Mouse (Mus musculus): ENCODE results near the gene Fn1.

Fn1 gene

GRCm38 (mm10) chr1:71651315-71651714, 1.7 kb downstream of the Fn1 start:
- DNase-seq (ENCODE audit: extremely low read depth, low read depth, low spot score) = no peak

GRCm38 (mm10) chr1:71650741-71651140, 2.3 kb downstream of the Fn1 start:
- DNase-seq (ENCODE audit: extremely low read depth, low read depth, low spot score) = no peak

- no peak for DNase-seq (ENCODE audit: extremely low read depth, low read depth, low spot score)
Observed at GRCm38 (mm10) chr1:71648166-71648565, 4.8 kb downstream of the Fn1 start.

- DNase-seq (ENCODE audit: extremely low read depth, low read depth, low spot score) = no peak
Observed at GRCm38 (mm10) chr1:71646774-71647173, 6.2 kb downstream of the Fn1 start.

DNA sequence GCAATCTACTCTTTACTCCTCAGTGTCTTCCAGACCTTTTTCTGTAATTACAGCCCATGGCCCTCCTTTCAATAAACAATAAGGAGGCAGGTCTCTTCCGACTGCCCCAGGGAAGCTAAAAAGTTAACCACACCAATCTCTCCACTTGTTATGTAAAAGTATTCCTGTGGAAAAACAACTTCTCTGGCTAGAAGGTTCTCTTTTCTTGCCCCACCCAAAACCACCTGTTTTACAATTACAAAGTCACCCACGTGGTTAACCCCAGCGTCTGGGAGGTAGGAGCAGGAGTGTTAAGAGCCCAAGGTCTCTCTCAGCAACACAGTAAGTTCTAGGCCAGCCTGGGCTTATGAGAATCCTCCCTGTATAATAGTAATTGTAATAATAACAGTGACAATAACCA, 7.0 kb downstream of the Fn1 start:
- DNase-seq (ENCODE audit: extremely low read depth, low read depth, low spot score) = no peak

DNA sequence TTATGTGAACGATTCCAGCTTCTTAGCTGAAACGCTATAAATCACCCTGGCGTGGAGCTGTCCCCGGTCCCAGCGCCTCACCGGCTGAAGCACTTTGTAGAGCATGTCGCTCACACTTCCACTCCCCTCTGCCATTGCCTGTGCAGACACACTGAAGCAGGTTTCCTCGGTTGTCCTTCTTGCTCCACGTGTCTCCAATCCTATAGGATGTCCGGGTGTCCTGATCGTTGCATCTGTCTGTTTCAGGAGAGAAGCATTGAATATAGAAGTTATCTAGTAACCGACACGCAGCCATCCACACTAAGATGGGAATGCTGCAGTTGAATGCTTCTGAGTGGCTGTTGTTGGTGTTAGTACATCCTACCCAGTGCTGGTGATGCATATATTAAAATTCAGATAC, 7.5 kb downstream of the Fn1 start:
- no peak for DNase-seq (ENCODE audit: extremely low read depth, low read depth, low spot score)

DNA sequence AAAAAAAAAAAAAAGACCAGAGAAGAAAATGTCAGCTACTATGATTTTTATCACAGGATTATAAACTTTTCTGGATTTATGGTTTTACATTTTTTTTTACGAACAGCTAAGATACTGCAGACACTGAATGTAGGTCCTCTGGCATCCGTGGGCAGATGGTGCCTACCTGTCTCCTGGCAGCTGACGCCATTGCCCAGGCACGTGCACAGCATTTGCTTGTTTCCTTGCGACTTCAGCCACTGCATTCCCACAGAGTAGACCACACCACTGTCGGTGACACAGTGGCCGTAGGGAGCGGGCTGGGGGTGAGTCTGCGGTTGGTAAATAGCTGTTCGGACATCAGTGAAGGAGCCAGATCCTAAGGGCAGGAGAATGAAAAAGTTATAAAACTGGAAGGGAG, 10.2 kb downstream of the Fn1 start:
- no peak for DNase-seq (ENCODE audit: extremely low read depth, low read depth, low spot score)

GRCm38 (mm10) chr1:71641206-71641605, 11.8 kb downstream of the Fn1 start:
- no peak for DNase-seq (ENCODE audit: extremely low read depth, low read depth, low spot score)

- no peak for DNase-seq (ENCODE audit: extremely low read depth, low read depth, low spot score)
Observed at GRCm38 (mm10) chr1:71640157-71640556, 12.8 kb downstream of the Fn1 start.

DNA sequence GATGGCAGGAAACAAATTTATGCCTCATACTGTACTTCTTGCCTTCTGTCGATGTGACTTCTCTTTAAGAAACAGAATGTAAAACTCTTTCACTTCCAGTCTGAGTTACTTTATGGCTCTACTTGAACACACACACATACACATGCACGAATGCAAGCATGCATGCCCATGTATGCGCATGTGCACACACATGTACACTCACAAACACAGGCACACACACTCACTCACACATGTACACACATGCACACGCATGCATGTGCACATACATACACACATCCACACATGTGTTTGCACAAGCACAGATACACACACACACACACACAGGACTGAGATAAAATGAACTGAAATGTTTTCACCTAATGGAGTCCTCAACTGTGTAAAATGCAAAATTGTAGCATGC, 16.3 kb downstream of the Fn1 start:
- no peak for DNase-seq (ENCODE audit: extremely low read depth, low read depth, low spot score)

DNA sequence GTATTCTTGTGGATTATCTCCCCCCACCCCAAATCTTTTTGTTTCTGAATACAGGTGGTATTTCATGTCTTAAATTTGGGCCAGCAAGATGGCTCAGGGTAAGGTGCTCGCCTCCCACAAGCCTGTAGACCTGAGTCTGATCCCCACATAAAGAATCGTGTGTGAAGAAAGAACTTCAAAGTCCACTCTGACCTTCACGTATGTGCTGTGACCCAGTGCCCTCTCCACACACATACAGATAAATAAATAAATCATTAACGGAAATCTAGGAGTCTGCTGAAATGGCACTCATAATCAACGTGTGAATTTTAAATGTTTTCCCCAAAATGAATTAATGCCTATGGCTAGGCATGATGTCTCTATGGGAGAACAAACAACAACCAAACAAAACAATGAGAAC, 16.9 kb downstream of the Fn1 start:
- DNase-seq (ENCODE audit: extremely low read depth, low read depth, low spot score) = no peak

DNA sequence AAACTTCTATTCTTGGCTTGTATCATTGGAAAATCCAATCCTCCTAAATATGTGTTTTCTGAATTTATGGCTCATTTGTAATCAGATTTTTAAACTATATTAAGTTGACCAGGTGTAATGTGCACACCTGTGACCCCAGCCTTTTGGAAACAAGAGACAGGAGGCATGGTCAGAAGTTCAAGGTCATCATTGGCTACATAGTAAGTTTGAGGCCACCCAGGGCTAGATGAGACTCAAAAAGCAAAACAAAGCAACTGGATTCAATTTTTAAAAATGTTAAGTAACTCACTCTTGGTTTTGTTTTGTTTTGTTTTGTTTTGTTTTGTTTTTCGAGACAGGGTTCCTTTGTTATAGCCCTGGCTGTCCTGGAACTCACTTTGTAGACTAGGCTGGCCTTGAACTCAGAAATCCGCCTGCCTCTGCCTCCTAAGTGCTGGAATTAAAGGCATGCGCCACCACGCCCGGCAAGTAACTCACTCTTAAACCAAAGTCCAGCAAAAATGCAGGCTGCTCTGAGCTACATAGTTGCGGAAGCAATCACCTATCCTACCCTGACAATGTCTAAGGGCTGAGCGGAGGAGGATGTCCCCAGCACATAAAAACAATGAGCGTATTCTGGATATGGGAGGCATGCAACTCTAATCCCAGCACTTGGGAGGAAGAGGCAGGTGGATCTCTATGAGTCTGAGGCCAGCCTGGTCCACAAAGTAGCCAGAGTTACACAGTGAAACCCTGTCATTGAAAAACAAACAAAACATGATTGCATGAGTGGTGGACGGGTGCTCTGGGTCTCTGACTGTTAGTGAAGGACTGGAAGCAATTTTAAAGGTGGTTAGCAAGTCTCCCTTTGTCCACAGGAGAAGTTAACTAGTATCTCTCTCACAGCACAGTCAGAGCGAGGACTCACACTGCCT, 17.6 kb downstream of the Fn1 start:
- no peak for DNase-seq (ENCODE audit: extremely low read depth, low read depth, low spot score)

GRCm38 (mm10) chr1:71634471-71634981, 18.5 kb downstream of the Fn1 start:
- no peak for DNase-seq (ENCODE audit: extremely low read depth, low read depth, low spot score)

- DNase-seq (ENCODE audit: extremely low read depth, low read depth, low spot score) = no peak
Observed at GRCm38 (mm10) chr1:71632387-71632786, 20.6 kb downstream of the Fn1 start.

GRCm38 (mm10) chr1:71631811-71632210, 21.2 kb downstream of the Fn1 start:
- no peak for DNase-seq (ENCODE audit: extremely low read depth, low read depth, low spot score)

GRCm38 (mm10) chr1:71630243-71630642, 22.8 kb downstream of the Fn1 start:
- DNase-seq (ENCODE audit: extremely low read depth, low read depth, low spot score) = no peak

GRCm38 (mm10) chr1:71623625-71624024, 29.4 kb downstream of the Fn1 start:
- DNase-seq (ENCODE audit: extremely low read depth, low read depth, low spot score) = no peak

DNA sequence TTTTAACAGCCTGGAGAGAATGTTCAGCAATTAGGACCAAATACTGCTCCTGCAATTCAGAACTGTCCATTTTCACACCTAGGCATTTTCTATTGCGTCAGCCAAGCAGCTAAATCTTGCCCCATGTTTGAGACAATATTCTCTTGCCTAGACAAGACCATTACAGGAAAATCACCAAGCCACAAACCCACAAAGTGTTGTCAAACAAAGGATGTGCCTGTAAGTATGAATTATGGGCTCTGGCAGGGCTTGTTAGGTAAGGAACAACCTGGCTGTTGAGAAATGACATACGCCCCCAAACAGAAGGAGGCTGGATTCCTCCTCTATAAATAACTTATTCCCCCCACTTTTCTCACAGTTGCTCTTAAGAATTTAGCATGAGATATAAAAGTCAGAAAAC, 31.5 kb downstream of the Fn1 start:
- DNase-seq (ENCODE audit: extremely low read depth, low read depth, low spot score) = no peak

- no peak for DNase-seq (ENCODE audit: extremely low read depth, low read depth, low spot score)
Observed at GRCm38 (mm10) chr1:71614545-71615246, 38.3 kb downstream of the Fn1 start.

- no peak for DNase-seq (ENCODE audit: extremely low read depth, low read depth, low spot score)
Observed at GRCm38 (mm10) chr1:71612256-71612655, 40.7 kb downstream of the Fn1 start.

- DNase-seq (ENCODE audit: extremely low read depth, low read depth, low spot score) = no peak
Observed at GRCm38 (mm10) chr1:71609916-71610315, 43.1 kb downstream of the Fn1 start.

All from fat pad, adult 2 months (tissue).